Mouse (Mus musculus): ENCODE measurements around the gene Nek1.

GRCm38 (mm10) chr8:60954281-60955014 lies 38.5 kb upstream of the Nek1 start:
- TF ChIP-seq POLR2A (IDR thresholded peaks at IDR 0.05; ENCODE audit: control insufficient read depth, low read depth, low read length): peak; percentile 42; the same call in 1 of the 2 replicates
- TF ChIP-seq CTCF (IDR thresholded peaks at IDR 0.05; ENCODE audit: control insufficient read depth, insufficient read depth, insufficient replicate concordance, low read depth, low read length): no peak
